Mouse (Mus musculus) right cerebral cortex, postnatal 14 days (tissue): ENCODE data around the gene Gm17622.

Source experiments
- DNase-seq: peaks from one replicate; pipeline ENCODE4 v3.0.0; 2022

Gene Gm17622

DNA sequence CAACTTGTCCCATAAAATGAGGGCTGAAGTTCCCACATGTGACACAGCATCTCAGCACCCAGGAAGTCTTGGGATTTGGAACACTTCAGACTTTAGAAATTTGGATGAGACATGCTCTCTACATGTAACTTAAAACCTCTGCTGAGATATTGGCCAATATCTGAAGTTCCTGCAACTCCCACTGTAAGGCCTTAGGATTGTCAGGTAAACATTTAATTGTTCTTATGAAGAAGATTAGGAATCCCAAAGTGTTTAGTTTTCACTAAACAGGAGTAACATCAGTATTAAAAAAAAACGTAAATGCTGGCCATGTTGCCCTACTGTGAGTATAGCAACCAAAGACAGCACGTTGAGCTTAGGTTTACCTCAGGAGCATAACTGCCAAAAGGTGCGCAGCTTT lies at the start of gene Gm17622:
Gene Gm17622, plus strand, starts transcription at position 301 of the 400 bp plus-strand sequence.
- no peak for DNase-seq

DNA sequence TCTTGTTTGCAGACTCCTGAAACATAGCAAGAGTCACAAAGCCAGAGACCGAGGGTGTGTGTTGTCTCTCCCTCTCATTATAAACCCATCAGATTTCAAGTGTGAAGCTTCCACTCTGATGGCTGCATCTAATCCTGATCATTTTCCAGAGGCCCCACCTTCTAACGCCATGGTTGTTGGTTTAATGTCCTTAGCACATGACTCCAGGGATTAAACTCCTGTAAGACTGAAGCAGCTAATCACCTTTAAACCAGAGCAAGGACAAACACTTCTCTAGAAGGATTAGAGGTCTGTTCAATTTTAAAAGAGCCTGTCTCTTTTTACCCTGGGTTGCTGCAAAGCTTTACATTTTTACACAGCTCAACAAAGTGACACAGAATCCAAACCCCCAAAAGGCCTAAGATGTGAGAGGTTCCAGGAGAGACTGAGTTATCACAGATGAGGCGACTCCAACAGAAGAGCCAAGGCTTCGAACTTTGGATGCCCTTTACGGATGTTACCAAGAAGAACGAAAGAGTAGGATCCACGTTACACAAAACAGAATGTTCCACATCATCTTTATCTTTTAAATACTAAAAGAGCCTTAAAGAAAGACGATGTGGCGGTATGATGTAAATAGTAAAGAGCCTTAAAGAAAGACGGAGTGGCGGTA lies 40.2 kb upstream of the Gm17622 start:
- DNase-seq: no peak

- DNase-seq: no peak
Observed at GRCm38 (mm10) chr13:96450869-96451268, 39.7 kb upstream of the Gm17622 start.

DNA sequence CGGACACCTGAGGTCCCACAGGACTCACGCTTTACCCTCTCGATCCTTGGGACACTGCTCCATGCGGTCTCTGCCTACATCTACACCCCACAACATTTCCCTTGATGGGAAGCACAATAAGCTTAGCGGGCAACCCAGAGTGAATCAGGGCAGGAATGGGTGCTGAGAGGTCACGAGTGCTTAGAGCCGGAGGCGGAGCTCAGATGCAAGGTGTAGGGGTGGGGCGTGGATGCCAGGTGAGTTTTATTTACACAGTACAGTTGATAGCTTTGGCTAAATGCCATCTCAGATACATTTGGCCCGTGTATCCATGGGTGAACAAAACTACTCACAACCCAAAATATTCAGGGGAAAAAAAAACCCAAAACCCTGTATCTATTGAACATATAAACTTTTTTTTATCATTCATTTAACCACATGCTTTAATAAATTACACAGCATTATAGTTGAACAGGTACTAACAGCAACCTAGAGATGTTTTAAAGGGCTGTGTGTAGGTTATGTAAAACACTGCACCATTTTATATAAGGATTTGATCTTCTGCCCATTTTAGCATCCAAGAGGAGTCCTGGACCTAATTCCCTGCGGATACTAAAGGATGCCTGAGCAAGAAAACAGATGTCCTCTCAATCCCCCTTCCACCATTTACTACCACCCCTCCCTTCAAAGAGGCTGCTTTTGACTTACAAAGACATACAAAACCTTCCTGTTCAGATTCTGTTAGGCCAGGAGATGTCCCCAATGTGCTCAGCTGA lies 39.0 kb upstream of the Gm17622 start:
- no peak for DNase-seq

DNA sequence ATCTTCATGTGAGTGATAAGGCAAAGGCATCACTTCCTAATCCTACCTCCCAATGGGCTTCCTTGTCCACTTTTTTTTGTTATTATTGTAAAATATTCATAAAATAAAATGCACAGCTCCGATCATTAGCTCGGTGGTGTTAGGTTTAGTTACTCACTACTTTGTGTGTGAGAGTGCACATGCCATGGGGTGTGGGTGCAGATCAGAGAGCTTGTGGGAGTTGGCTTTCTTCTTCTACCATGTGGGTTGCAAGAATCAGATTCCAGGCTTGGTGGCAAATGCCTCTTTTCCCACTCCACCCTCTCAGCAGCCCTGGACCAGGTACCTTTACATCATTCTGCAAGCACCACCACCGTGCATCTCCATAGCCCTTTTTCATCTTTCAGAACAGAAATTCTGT lies 37.9 kb upstream of the Gm17622 start:
- DNase-seq: no peak

DNA sequence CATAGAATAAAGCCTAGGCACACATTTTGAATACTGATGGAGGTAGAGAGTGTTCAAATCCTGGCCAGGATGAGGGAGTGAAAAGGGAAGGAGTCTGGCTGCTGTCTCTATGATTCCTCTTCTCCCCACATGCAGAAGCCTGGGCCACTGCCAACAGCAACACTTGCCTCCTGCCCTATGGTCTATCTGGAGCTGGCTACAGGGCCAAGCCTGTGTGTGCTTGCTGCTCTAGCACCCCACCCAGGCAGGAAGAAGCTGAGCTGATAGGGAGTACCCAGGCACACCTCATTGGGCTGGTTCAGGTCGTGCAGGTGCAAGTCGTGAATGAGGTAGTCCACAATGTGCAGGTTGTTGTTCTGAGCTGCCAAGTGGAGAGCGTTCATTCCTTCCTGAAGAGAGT lies 36.2 kb upstream of the Gm17622 start:
- DNase-seq: no peak

DNA sequence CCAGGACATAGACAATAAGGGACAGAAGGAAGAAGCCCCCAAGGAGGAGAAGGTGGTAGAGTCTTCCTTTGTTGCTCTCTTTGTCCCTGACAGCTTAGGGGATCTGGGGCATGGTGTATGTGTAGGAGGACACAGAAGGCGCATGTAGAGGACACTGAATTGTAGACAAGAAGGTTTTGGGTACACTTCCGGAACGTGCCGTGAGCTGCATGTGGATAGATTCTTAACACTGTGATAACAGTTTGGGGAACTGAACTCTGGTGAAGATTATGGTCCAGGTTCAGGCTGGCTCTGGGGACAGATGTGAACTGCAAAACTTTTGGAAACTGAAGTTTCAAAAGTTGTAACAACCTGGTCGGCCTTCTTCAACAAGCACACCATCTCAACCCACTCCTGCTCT lies 33.0 kb upstream of the Gm17622 start:
- no peak for DNase-seq

- no peak for DNase-seq
Observed at GRCm38 (mm10) chr13:96458018-96458417, 32.5 kb upstream of the Gm17622 start.

DNA sequence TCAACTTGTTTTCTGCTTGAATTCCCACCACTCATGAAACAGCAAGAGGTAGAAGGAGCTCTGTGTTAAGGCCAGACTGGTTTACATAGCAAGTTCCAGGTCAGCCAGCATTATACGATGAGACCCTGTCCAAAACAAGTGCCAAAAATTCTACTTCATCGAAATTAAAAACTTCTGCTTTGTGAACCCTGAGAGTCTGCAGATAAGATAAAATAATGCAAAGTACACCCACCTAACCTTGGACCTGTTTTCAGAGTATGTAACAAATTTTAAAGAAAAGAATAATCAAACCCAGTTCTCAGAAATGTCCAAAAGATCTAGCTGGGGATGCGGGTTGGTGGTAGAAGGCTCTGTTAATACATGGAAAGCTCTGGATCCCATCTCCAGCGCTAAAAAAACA lies 31.9 kb upstream of the Gm17622 start:
- DNase-seq: no peak

- DNase-seq: no peak
Observed at GRCm38 (mm10) chr13:96462644-96463043, 27.9 kb upstream of the Gm17622 start.

GRCm38 (mm10) chr13:96465315-96465714 lies 25.2 kb upstream of the Gm17622 start:
- DNase-seq: no peak

- DNase-seq: no peak
Observed at GRCm38 (mm10) chr13:96468678-96469077, 21.9 kb upstream of the Gm17622 start.

DNA sequence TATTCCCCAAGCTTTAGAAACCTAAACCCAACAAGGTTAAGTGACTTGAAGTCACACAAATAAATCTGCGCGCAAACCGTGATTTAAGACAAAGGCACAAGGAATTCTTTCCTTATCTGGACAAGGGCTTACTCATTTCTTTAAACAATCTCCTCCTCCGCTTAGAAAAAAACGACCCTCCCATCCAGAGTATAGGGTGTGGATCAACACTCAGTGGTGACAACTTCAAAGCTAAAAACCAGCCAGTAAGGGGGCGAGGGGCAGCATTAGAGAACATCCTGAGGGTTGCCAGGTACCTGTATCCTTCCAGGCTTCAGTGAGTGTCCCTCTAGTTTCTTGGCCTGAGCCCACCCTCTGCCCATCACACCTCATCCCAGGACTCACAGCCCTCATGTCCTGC lies 20.0 kb upstream of the Gm17622 start:
- no peak for DNase-seq

GRCm38 (mm10) chr13:96470957-96471356 lies 19.6 kb upstream of the Gm17622 start, which contains the start of gene Ankdd1b:
Gene Ankdd1b, minus strand, starts transcription at chr13:96471198.
- DNase-seq: no peak

GRCm38 (mm10) chr13:96477226-96477625 lies 13.3 kb upstream of the Gm17622 start:
- no peak for DNase-seq

GRCm38 (mm10) chr13:96478991-96479390 lies 11.5 kb upstream of the Gm17622 start:
- no peak for DNase-seq

GRCm38 (mm10) chr13:96487230-96487629 lies 3.3 kb upstream of the Gm17622 start:
- DNase-seq: no peak

DNA sequence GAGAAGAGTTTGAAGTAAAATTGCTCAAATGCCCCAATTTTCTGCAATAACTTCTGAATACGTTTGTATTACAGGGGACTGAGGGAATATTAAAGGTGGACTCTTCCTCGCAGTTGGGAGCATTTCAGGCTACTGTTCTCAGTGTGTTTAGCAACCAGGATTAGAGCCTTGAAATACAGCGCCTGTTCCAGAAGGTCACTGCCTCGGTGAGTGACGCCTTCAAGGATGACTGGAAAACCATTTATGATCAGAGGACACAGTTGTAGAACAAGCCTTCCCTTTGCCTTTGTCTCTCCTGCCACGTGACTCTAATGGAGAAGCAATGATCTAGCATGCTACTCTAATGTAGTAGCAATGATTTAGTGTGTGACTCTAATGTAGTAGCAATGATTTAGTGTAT lies 2.6 kb upstream of the Gm17622 start:
- DNase-seq: no peak

- no peak for DNase-seq
Observed at GRCm38 (mm10) chr13:96496630-96497029, 6.1 kb downstream of the Gm17622 start.

DNA sequence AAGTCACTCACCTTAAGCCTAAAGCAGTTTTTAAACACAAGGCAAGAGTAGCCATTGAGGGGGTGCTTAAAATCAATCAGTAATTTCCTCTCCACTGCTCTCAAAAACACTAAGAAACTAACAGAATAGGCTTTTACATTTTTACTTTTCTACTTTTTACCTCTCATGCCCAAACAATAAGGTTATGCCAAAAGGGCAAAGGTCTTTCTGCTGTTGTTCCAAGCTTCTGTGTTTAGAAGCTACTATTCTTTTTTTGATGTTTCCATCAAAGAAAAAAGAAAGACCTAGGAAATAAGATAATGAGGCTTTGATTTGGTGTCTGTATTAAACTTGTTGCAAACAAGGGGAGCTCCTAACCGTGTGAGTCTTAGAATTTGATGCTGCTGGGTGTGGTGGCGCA lies 9.4 kb downstream of the Gm17622 start:
- DNase-seq: no peak

DNA sequence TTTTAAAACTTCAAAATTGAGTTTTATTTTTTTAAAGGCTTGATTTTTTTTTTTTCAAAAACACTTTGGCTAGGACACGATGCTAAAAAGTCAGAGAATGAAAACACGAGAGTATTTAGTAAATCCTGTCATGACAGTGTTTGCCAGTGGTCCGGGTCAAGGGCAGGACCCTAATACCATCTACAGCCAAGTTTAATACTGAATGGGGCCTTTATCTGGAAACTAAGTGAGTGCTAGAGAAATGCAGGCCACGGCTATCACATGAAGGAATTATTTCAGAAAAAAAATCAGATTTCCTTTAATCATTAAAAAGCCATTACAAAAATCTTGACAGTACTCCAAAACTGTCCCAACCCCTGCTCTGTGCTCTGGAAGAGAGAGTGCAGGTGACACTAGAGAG lies 15.1 kb downstream of the Gm17622 start:
- no peak for DNase-seq

DNA sequence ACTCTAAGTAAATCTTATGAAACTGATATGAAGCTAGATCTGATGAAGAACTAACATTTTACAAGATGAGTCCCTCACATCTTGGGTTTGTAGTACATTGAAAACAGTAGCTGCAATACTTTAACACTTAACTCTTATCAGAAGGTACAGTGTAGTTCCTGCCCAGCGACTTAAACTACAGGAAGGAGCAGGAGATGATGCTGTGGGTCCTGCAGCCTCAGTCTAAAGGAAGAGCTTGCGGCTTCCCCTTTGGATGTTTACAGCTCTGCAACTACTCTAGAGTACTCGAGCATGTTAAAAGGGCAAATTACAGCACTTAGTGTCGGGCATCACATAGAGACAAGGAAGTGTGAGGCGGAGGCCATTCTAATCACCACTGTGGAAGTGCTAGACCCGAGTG lies 15.8 kb downstream of the Gm17622 start:
- no peak for DNase-seq

DNA sequence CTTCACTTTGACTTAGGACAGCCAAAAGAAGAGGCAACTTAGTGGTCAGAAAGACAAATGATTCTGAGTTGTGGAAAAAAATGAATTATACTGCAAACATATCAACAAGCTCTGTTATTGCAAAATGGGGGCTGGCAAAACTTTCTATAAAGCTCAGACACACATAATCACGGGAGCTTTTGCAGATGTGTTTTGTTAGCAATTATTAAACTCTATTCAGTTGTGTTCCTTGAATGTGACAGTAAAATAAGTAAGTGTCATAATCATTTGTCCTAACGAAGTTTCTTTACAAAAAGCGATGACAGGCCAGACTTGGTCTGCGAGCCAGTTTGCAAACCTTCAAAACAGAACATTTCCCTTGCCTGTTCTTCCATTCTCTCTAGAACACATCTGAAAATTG lies 17.0 kb downstream of the Gm17622 start:
- DNase-seq: no peak

- DNase-seq: no peak
Observed at GRCm38 (mm10) chr13:96510635-96511034, 20.1 kb downstream of the Gm17622 start.

DNA sequence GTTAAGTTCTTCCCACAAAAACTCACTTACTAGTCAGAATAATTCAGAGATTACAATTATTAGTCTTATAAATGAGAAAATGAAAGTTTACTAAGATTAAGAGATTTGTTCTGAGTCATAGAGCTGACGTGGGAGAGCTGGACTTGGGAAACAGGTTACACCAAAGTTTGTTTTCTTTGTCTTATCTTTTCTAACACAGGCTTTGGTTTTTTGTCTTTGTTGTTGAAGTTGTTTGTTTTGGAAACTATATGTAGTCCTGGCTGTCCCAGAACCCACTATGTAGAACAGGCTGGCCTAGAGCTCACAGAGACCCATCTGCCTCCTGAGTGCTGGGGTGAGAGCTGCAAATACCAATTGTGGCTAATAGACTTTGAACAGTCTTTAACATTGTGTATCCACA lies 20.7 kb downstream of the Gm17622 start:
- no peak for DNase-seq
